Mouse (Mus musculus) cerebellum, adult 2 months (tissue): ENCODE data around the gene Rhobtb1.

ENCODE experiments used
- CTCF ChIP-seq: fragments of 200-500 bp; IDR thresholded peaks from 2 replicates; pipeline ENCODE4 v1.5.1; 2011; ENCODE audit warnings: low read depth, mild to moderate bottlenecking, control low read depth, low read length, moderate library complexity, borderline replicate concordance; ENCODE audit not compliant: insufficient read depth
- POLR2A ChIP-seq: fragments of 200-500 bp; IDR thresholded peaks from 2 replicates; pipeline ENCODE4 v1.6.1; 2011; ENCODE audit warnings: low read length, control low read depth, borderline replicate concordance; ENCODE audit not compliant: insufficient read depth

DNA sequence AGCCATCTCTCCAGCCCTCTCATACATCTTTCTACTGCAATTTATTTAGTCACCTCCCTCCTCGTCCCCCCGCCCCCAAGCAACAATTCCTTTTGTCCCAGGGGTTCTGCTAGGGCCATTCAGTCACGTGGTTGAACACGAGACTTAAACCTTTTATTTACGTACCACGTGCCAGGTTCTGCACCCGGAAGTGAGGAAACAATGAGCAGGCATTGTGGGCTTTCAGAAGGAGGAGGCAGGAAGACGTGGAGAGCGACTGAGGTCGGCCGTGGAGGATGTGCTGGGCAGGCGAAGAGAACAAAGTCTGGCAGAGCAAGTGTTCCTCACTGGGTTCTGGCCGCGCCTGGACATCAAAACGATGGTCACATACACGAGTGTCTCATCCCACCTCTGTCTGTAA is 160.6 kb downstream of the Rhobtb1 start:
- no peak for TF ChIP-seq CTCF
- no peak for TF ChIP-seq POLR2A
